Mouse (Mus musculus) embryonic facial prominence, embryonic 15.5 days (tissue): ENCODE measurements around the gene Abracl. TPM values are rescaled to one million over a fixed set of nuclear protein-coding genes. Genes with fewer than 3 reads are reported as not detected.

Source experiments
- ATAC-seq: fragments of 200-750 bp; cut with Nextera tagmentation; 2 replicates; pipeline ENCODE4 v1.8.0; 2017; ENCODE audit warnings: low read depth, moderate TSS enrichment; ENCODE audit not compliant: insufficient number of reproducible peaks, low FRiP score, low TSS enrichment
- H3K27ac ChIP-seq: fragments of 300-500 bp; sonication (generic); replicated peaks from 2 replicates; pipeline ENCODE4 v1.5.1; 2015; ENCODE audit warnings: mild to moderate bottlenecking, inconsistent platforms
- H3K27me3 ChIP-seq: fragments of 300-500 bp; sonication (generic); 2 replicates; pipeline ENCODE4 v1.6.1; 2015; ENCODE audit warnings: inconsistent platforms
- H3K36me3 ChIP-seq: fragments of 300-500 bp; sonication (generic); 2 replicates; pipeline ENCODE4 v1.6.1; 2015; ENCODE audit warnings: mild to moderate bottlenecking, inconsistent platforms
- H3K4me1 ChIP-seq: fragments of 300-500 bp; sonication (generic); 2 replicates; pipeline ENCODE4 v1.6.1; 2015; ENCODE audit warnings: inconsistent platforms
- H3K4me2 ChIP-seq: fragments of 300-500 bp; sonication (generic); replicated peaks from 2 replicates; pipeline ENCODE4 v1.6.1; 2015; ENCODE audit warnings: mild to moderate bottlenecking, inconsistent platforms
- H3K4me3 ChIP-seq: fragments of 300-500 bp; sonication (generic); replicated peaks from 2 replicates; pipeline ENCODE4 v1.5.1; 2015; ENCODE audit warnings: mild to moderate bottlenecking, inconsistent platforms
- H3K9ac ChIP-seq: fragments of 300-500 bp; sonication (generic); 2 replicates; pipeline ENCODE4 v1.6.1; 2015; ENCODE audit warnings: inconsistent platforms
- H3K9me3 ChIP-seq: fragments of 300-500 bp; sonication (generic); replicated peaks from 2 replicates; pipeline ENCODE4 v1.6.1; 2016; ENCODE audit warnings: inconsistent platforms
- WGBS: fragments of 180-500 bp; shearing (Covaris S2); methylation state at CpG from one replicate; pipeline ENCODE4 v1.1.7; 2015; 5-methylcytosine and 5-hydroxymethylcytosine counted together
- polyA plus RNA-seq: library from polyadenylated mRNA; unstranded; fragments of >200 nt; fragmentation: Nextera tagmentation; extraction: Ambion mirVana; gene quantifications from 2 replicates; pipeline ENCODE4 v1.2.1, GENCODE M21; 2015

Abracl gene
- polyA plus RNA-seq, result 125 and 138 TPM in 2 replicates

GRCm38 (mm10) chr10:18022741-18023347 lies at the start of gene Abracl:
Gene Abracl, minus strand, starts transcription at chr10:18023288.
- ATAC-seq, result peak; percentile 92
- Histone ChIP-seq H3K9me3 (no peaks in the 10 kb centered on the region), H3K27me3 (no peaks in the 10 kb centered on the region), H3K9ac (peak within 1 kb of the TSS; percentile 80), H3K4me3 (peak within 1 kb of the TSS; percentile 83), H3K4me1 (peaks cover 13% of the 10 kb centered on the region), H3K27ac (peak within 1 kb of the TSS; percentile 97), H3K36me3 (peaks cover 8% of the 10 kb centered on the region), H3K4me2 (peak within 1 kb of the TSS; percentile 72)
- under 1% methylated on average over 37 of the region's 37 CpGs for WGBS

- Histone ChIP-seq H3K9ac (no peak overlapping the region), H3K27ac (no peak overlapping the region), H3K4me3 (no peak overlapping the region), H3K27me3 (no peaks in the 10 kb centered on the region), H3K4me2 (no peak overlapping the region), H3K36me3 (0 out of 2 replicates have a peak, but pooled peaks cover 4% of the 10 kb centered on the region), H3K9me3 (no peaks in the 10 kb centered on the region), H3K4me1 (peaks cover 8% of the 10 kb centered on the region; the same call in 1 of the 2 replicates)
- WGBS, result 51% methylated on average over 3 of the region's 3 CpGs
- ATAC-seq, result no peak
Observed at GRCm38 (mm10) chr10:18072871-18073270, 49.8 kb upstream of the Abracl start.

- WGBS, result 82% methylated on average over 2 of the region's 2 CpGs
- no peaks in the 10 kb centered on the region for H3K27me3 ChIP-seq
- H3K4me2 ChIP-seq, result no peak overlapping the region
- no peaks in the 10 kb centered on the region for H3K36me3 ChIP-seq
- no peak overlapping the region for H3K27ac ChIP-seq
- H3K4me3 ChIP-seq, result no peak overlapping the region
- no peak for ATAC-seq
- no peak overlapping the region for H3K9ac ChIP-seq
- no peaks in the 10 kb centered on the region for H3K9me3 ChIP-seq
- peaks cover 18% of the 10 kb centered on the region for H3K4me1 ChIP-seq
Observed at GRCm38 (mm10) chr10:18070616-18071015, 47.5 kb upstream of the Abracl start.

- Histone ChIP-seq H3K9me3 (no peaks in the 10 kb centered on the region), H3K4me2 (no peak overlapping the region), H3K27ac (no peak overlapping the region), H3K27me3 (no peaks in the 10 kb centered on the region), H3K4me1 (peaks cover 18% of the 10 kb centered on the region), H3K9ac (no peak overlapping the region), H3K36me3 (no peaks in the 10 kb centered on the region), H3K4me3 (no peak overlapping the region)
- no peak for ATAC-seq
- WGBS, result 55% methylated on average over 3 of the region's 3 CpGs
Observed at GRCm38 (mm10) chr10:18070144-18070543, 47.1 kb upstream of the Abracl start.

GRCm38 (mm10) chr10:18069576-18069975 lies 46.5 kb upstream of the Abracl start:
- Histone ChIP-seq H3K9ac (no peak overlapping the region), H3K4me2 (no peak overlapping the region), H3K36me3 (no peaks in the 10 kb centered on the region), H3K4me1 (peaks cover 18% of the 10 kb centered on the region), H3K27me3 (no peaks in the 10 kb centered on the region), H3K4me3 (no peak overlapping the region), H3K27ac (no peak overlapping the region), H3K9me3 (no peaks in the 10 kb centered on the region)
- 69% methylated on average over 2 of the region's 2 CpGs for WGBS
- no peak for ATAC-seq

GRCm38 (mm10) chr10:18068880-18069279 lies 45.8 kb upstream of the Abracl start:
- Histone ChIP-seq H3K4me1 (peaks cover 18% of the 10 kb centered on the region), H3K27ac (no peak overlapping the region), H3K4me3 (no peak overlapping the region), H3K4me2 (no peak overlapping the region), H3K9ac (no peak overlapping the region), H3K36me3 (no peaks in the 10 kb centered on the region), H3K27me3 (no peaks in the 10 kb centered on the region), H3K9me3 (no peaks in the 10 kb centered on the region)
- 93% methylated on average over 2 of the region's 2 CpGs for WGBS
- no peak for ATAC-seq

GRCm38 (mm10) chr10:18067761-18068446 lies 44.8 kb upstream of the Abracl start:
- Histone ChIP-seq H3K27me3 (no peaks in the 10 kb centered on the region), H3K27ac (no peak overlapping the region), H3K4me3 (no peak overlapping the region), H3K9ac (no peak overlapping the region), H3K4me2 (no peak overlapping the region), H3K4me1 (peaks cover 18% of the 10 kb centered on the region), H3K9me3 (no peaks in the 10 kb centered on the region), H3K36me3 (no peaks in the 10 kb centered on the region)
- ATAC-seq, result no peak
- WGBS, result 47% methylated on average over 10 of the region's 10 CpGs

- no peaks in the 10 kb centered on the region for H3K9me3 ChIP-seq
- H3K4me3 ChIP-seq, result no peak overlapping the region
- no peak overlapping the region for H3K4me2 ChIP-seq
- ATAC-seq, result no peak
- no peak overlapping the region for H3K9ac ChIP-seq
- peaks cover 18% of the 10 kb centered on the region for H3K4me1 ChIP-seq
- H3K27me3 ChIP-seq, result no peaks in the 10 kb centered on the region
- WGBS, result 84% methylated on average over 10 of the region's 10 CpGs
- no peaks in the 10 kb centered on the region for H3K36me3 ChIP-seq
- H3K27ac ChIP-seq, result no peak overlapping the region
Observed at GRCm38 (mm10) chr10:18066031-18066439, 42.9 kb upstream of the Abracl start.

- H3K27me3 ChIP-seq, result no peaks in the 10 kb centered on the region
- no peak overlapping the region for H3K9ac ChIP-seq
- no peak for ATAC-seq
- 83% methylated on average over 7 of the region's 7 CpGs for WGBS
- peaks cover 14% of the 10 kb centered on the region for H3K4me1 ChIP-seq
- no peaks in the 10 kb centered on the region for H3K9me3 ChIP-seq
- H3K27ac ChIP-seq, result no peak overlapping the region
- H3K36me3 ChIP-seq, result no peaks in the 10 kb centered on the region
- H3K4me3 ChIP-seq, result no peak overlapping the region
- no peak overlapping the region for H3K4me2 ChIP-seq
Observed at GRCm38 (mm10) chr10:18064606-18065228, 41.6 kb upstream of the Abracl start.

- peaks cover 15% of the 10 kb centered on the region for H3K4me1 ChIP-seq
- H3K36me3 ChIP-seq, result no peaks in the 10 kb centered on the region
- no peak overlapping the region for H3K9ac ChIP-seq
- H3K27me3 ChIP-seq, result no peaks in the 10 kb centered on the region
- no peak overlapping the region for H3K4me3 ChIP-seq
- ATAC-seq, result no peak
- 92% methylated on average over 4 of the region's 4 CpGs for WGBS
- H3K27ac ChIP-seq, result no peak overlapping the region
- no peak overlapping the region for H3K4me2 ChIP-seq
- H3K9me3 ChIP-seq, result no peaks in the 10 kb centered on the region
Observed at GRCm38 (mm10) chr10:18061533-18061932, 38.4 kb upstream of the Abracl start.

GRCm38 (mm10) chr10:18060778-18061177 lies 37.7 kb upstream of the Abracl start:
- Histone ChIP-seq H3K4me1 (peaks cover 14% of the 10 kb centered on the region), H3K27me3 (no peaks in the 10 kb centered on the region), H3K36me3 (no peaks in the 10 kb centered on the region), H3K9ac (no peak overlapping the region), H3K4me3 (no peak overlapping the region), H3K27ac (no peak overlapping the region), H3K9me3 (no peaks in the 10 kb centered on the region), H3K4me2 (no peak overlapping the region)
- no peak for ATAC-seq
- WGBS, result 77% methylated on average over 2 of the region's 2 CpGs
